Mouse (Mus musculus) stomach, postnatal 0 days (tissue): Measurements from ENCODE around the gene Il27. TPM values are rescaled to one million over a fixed set of nuclear protein-coding genes. Genes with fewer than 3 reads are reported as not detected.
"Not testable (repeated sequence)": the region's sequence is repeated elsewhere in the genome, so short reads cannot be mapped to it uniquely, and the experiment has no call there.

Experiments
- ATAC-seq: fragments of 200-750 bp; cut with Nextera tagmentation; 2 replicates; pipeline ENCODE4 v1.8.0; 2017; ENCODE audit not compliant: low FRiP score, low TSS enrichment
- DNase-seq: peaks from one replicate; pipeline ENCODE4 v3.0.0-alpha.2; 2016; ENCODE audit warnings: low spot score
- H3K27ac ChIP-seq: fragments of 300-500 bp; sonication (generic); replicated peaks from 2 replicates; pipeline ENCODE4 v1.5.1; 2014; ENCODE audit warnings: mild to moderate bottlenecking, control low read depth
- H3K27me3 ChIP-seq: fragments of 300-500 bp; sonication (generic); 2 replicates; pipeline ENCODE4 v1.6.1; 2014; ENCODE audit warnings: low read length; ENCODE audit not compliant: control insufficient read depth, insufficient read depth
- H3K36me3 ChIP-seq: fragments of 300-500 bp; sonication (generic); 2 replicates; pipeline ENCODE4 v1.6.1; 2014; ENCODE audit warnings: low read length, mixed read lengths; ENCODE audit not compliant: control insufficient read depth, insufficient read depth
- H3K4me1 ChIP-seq: fragments of 300-500 bp; sonication (generic); replicated peaks from 2 replicates; pipeline ENCODE4 v1.6.1; 2014; ENCODE audit warnings: antibody characterized with exemption; ENCODE audit not compliant: control insufficient read depth, insufficient read depth
- H3K4me2 ChIP-seq: fragments of 300-500 bp; sonication (generic); replicated peaks from 2 replicates; pipeline ENCODE4 v1.6.1; 2014; ENCODE audit warnings: low read depth, mild to moderate bottlenecking, control low read depth, moderate library complexity
- H3K4me3 ChIP-seq: fragments of 300-500 bp; sonication (generic); 2 replicates; pipeline ENCODE4 v1.5.1; 2014; ENCODE audit warnings: low read depth, low read length, control low read depth
- H3K9ac ChIP-seq: fragments of 300-500 bp; sonication (generic); 2 replicates; pipeline ENCODE4 v1.6.1; 2014; ENCODE audit warnings: mild to moderate bottlenecking, low read length, control low read depth, mixed read lengths
- H3K9me3 ChIP-seq: fragments of 300-500 bp; sonication (generic); 2 replicates; pipeline ENCODE4 v1.6.1; 2016; ENCODE audit warnings: low read length; ENCODE audit not compliant: control insufficient read depth
- CTCF ChIP-seq: IDR thresholded peaks from 2 replicates; pipeline ENCODE4 v1.5.1; 2016; ENCODE audit warnings: antibody characterized with exemption, low read depth, mild to moderate bottlenecking, moderate library complexity
- EP300 ChIP-seq: optimal IDR thresholded peaks from 2 replicates; pipeline ENCODE3; 2016; ENCODE audit warnings: antibody characterized with exemption
- WGBS: fragments of 180-500 bp; shearing (Covaris S2); extraction: QIAGEN DNeasy Blood & Tissue Kit; methylation state at CpG from one replicate; pipeline ENCODE4 v1.1.7; 2014; 5-methylcytosine and 5-hydroxymethylcytosine counted together
- polyA plus RNA-seq: library from polyadenylated mRNA; unstranded; fragments of >200 nt; fragmentation: Nextera tagmentation; extraction: Ambion mirVana; gene quantifications from 2 replicates; pipeline ENCODE4 v1.2.1, GENCODE M21; 2015

The Il27 gene
- 0.10 and 0.13 TPM in 2 replicates for polyA plus RNA-seq

GRCm38 (mm10) chr7:126594862-126595561 is at the start of gene Il27:
Gene Il27 (minus strand): TSS chr7:126594941.
- Histone ChIP-seq H3K4me2 (no peak within 1 kb of the TSS), H3K27ac (no peak within 1 kb of the TSS), H3K4me3 (no peak within 1 kb of the TSS), H3K9ac (no peak within 1 kb of the TSS), H3K27me3 (no peaks in the 10 kb centered on the region), H3K36me3 (no peaks in the 10 kb centered on the region), H3K9me3 (no peaks in the 10 kb centered on the region), H3K4me1 (no peaks in the 10 kb centered on the region)
- 77% methylated on average over 11 of the region's 11 CpGs for WGBS
- DNase-seq = no peak
- TF ChIP-seq EP300 = no peak
- no peak for ATAC-seq

- H3K27me3 ChIP-seq = no peaks in the 10 kb centered on the region
- no peak overlapping the region for H3K27ac ChIP-seq
- H3K4me1 ChIP-seq = no peaks in the 10 kb centered on the region
- H3K4me3 ChIP-seq = no peak overlapping the region
- H3K9ac ChIP-seq = no peak overlapping the region
- H3K4me2 ChIP-seq = no peak overlapping the region
- DNase-seq = no peak
- ATAC-seq = no peak
- no peak for TF ChIP-seq EP300
- no peak for TF ChIP-seq CTCF
- no peaks in the 10 kb centered on the region for H3K36me3 ChIP-seq
- no peaks in the 10 kb centered on the region for H3K9me3 ChIP-seq
- 71% methylated on average over 3 of the region's 3 CpGs for WGBS
These were observed 49.6 kb upstream of the Il27 start for GRCm38 (mm10) chr7:126644345-126644744.

- H3K4me3 ChIP-seq, H3K9ac ChIP-seq, H3K36me3 ChIP-seq, H3K9me3 ChIP-seq, DNase-seq, H3K4me2 ChIP-seq, H3K27me3 ChIP-seq, H3K27ac ChIP-seq, H3K4me1 ChIP-seq: not testable (repeated sequence)
- TF ChIP-seq CTCF = peak; percentile 83
- peak; percentile 38; the same call in 1 of the 2 replicates for ATAC-seq
- WGBS = 30% methylated on average over 2 of the region's 3 CpGs
These were observed 48.5 kb upstream of the Il27 start for GRCm38 (mm10) chr7:126643244-126643617.

- no peak overlapping the region for H3K4me3 ChIP-seq
- H3K36me3 ChIP-seq = no peaks in the 10 kb centered on the region
- no peak overlapping the region for H3K4me2 ChIP-seq
- WGBS = 71% methylated on average over 5 of the region's 5 CpGs
- H3K4me1 ChIP-seq = no peaks in the 10 kb centered on the region
- DNase-seq (no peak), ATAC-seq (no peak)
- no peak overlapping the region for H3K27ac ChIP-seq
- H3K9ac ChIP-seq = no peak overlapping the region
- TF ChIP-seq EP300 (no peak), CTCF (peak; percentile 57)
- H3K27me3 ChIP-seq = no peaks in the 10 kb centered on the region
- H3K9me3 ChIP-seq = no peaks in the 10 kb centered on the region
These were observed 48.0 kb upstream of the Il27 start for GRCm38 (mm10) chr7:126642545-126643243.

GRCm38 (mm10) chr7:126636733-126637520 is 42.2 kb upstream of the Il27 start:
- peak; percentile 44 for DNase-seq

More at GRCm38 (mm10) chr7:126636733-126637520, 42.2 kb upstream of the Il27 start:
- no peak overlapping the region for H3K4me2 ChIP-seq
- H3K9ac ChIP-seq = no peak overlapping the region
- H3K4me3 ChIP-seq = no peak overlapping the region
- no peaks in the 10 kb centered on the region for H3K9me3 ChIP-seq
- H3K4me1 ChIP-seq = no peaks in the 10 kb centered on the region
- 11% methylated on average over 4 of the region's 4 CpGs for WGBS
- peak; percentile 93 for TF ChIP-seq CTCF
- TF ChIP-seq EP300 = no peak
- peak; percentile 75 for ATAC-seq
- H3K27me3 ChIP-seq = no peaks in the 10 kb centered on the region
- no peaks in the 10 kb centered on the region for H3K36me3 ChIP-seq
- no peak overlapping the region for H3K27ac ChIP-seq
